Mouse (Mus musculus): Measurements from ENCODE around the gene Cdc42se1. TPM values are rescaled to one million over a fixed set of nuclear protein-coding genes. Genes with fewer than 3 reads are reported as not detected.

Cdc42se1 gene
- polyA plus RNA-seq, 1 experiment from 2014 or later, result 109 TPM

DNA sequence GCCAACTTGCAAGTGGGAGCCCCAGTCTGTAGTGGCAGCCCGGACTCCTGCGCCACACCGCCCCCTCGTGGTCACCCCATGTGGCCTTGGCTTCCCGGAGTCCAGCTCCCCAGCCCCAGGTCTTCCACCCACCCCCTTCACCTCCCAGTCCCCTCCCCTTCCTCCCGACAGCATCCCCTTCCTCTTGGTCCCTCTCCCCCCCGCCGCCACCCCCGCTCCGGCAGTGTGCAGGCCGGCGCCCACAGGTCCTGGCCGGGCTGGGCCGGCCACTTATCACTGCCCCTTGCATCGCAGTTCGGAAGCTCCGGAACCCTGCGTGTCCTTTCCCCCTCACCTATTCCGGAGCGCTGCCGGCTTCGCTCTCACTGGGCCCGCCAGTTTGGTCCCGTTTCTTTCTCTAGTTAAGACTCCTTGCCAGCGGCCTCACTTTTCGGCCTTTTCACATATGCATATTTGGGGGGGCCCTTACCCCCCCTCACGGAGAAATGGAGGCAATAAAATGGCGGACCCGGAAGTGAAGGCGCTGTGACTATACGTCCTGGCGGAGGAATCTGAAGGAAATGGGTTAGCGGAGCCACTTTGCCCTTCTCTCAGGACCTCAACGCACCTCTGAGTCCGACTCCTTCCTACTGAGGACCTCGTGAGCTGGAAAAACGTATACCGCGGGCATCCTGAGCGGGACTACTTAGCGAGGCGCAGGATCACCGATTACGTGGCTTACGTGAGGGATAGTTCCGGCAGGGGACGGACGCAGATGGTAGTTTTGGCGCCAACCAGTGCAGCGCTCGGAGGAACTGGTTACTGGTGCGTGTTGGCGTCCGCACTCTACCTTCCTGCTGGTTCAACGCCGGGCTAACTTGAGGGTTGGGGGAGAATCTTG lies 11.0 kb upstream of the Cdc42se1 start, which contains the start of gene Gabpb2:
Gene Gabpb2, minus strand, starts transcription at position 662 of the 880 bp plus-strand sequence.
- H3K4me2 ChIP-seq (replicated peaks; ENCODE audit: low read depth, low read length), result peak within 1 kb of the TSS; percentile 48
- H3K9ac ChIP-seq (ENCODE audit: low read depth, low read length), result peak within 1 kb of the TSS; percentile 96
- H3K36me3 ChIP-seq (ENCODE audit: control insufficient read depth, insufficient read depth, low read length), result peaks cover 32% of the 10 kb centered on the region
- H3K27me3 ChIP-seq (ENCODE audit: control insufficient read depth, insufficient read depth, low read length), result no peaks in the 10 kb centered on the region
- H3K4me3 ChIP-seq (ENCODE audit: low read length), result peak within 1 kb of the TSS; percentile 85
- H3K27ac ChIP-seq (ENCODE audit: low read depth, low read length), result peak within 1 kb of the TSS; percentile 100
- ATAC-seq (ENCODE audit: low FRiP score, low TSS enrichment), result peak; percentile 94
- H3K4me1 ChIP-seq (ENCODE audit: control insufficient read depth, insufficient read depth, low read length), result peaks cover 5% of the 10 kb centered on the region; the same call in 1 of the 2 replicates
- under 1% methylated on average over 56 of the region's 56 CpGs for WGBS
- H3K9me3 ChIP-seq (ENCODE audit: control insufficient read depth, low read length), result no peaks in the 10 kb centered on the region

DNA sequence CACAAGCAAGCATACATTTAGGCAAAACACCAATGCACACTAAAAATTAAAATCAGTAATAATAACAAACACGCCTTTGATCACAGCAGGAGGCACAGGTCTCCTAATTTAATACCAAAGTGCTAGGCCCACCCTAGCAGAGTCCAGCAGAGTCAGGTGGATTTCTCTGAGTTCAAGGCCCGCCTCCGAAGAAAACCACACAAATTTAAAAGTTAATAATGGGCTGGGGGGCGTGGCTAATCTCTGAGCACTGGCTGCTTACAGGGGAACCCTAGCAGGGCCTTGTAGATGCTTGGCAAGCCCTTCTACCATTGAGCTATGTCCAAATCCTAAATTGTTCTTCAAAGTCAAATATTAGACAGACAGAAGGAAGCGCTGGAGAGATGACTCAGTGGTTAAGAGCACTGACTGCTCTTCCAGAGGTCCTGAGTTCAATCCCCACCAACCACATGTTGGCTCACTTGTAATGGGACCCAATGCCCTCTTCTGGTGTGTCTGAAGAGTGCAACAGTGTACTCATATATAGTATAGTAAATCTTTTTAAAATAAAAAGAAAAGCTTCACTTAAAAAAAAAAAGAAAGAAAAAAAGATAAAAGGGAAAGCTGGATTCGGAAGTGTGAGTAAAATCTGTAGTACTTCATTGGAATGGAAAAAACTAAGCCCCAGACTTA lies 9.9 kb upstream of the Cdc42se1 start:
- WGBS, result 82% methylated on average over 6 of the region's 6 CpGs
- Histone ChIP-seq H3K27ac (ENCODE audit: low read depth, low read length) (peak overlapping the region; percentile 100), H3K36me3 (ENCODE audit: control insufficient read depth, insufficient read depth, low read length) (peaks cover 41% of the 10 kb centered on the region), H3K4me2 (replicated peaks; ENCODE audit: low read depth, low read length) (peak overlapping the region; percentile 48), H3K4me3 (ENCODE audit: low read length) (peak overlapping the region; percentile 85), H3K27me3 (ENCODE audit: control insufficient read depth, insufficient read depth, low read length) (no peaks in the 10 kb centered on the region), H3K4me1 (ENCODE audit: control insufficient read depth, insufficient read depth, low read length) (peaks cover 5% of the 10 kb centered on the region; the same call in 1 of the 2 replicates), H3K9ac (ENCODE audit: low read depth, low read length) (peak overlapping the region; percentile 96; the same call in 1 of the 2 replicates), H3K9me3 (ENCODE audit: control insufficient read depth, low read length) (no peaks in the 10 kb centered on the region)
- no peak for ATAC-seq (ENCODE audit: low FRiP score, low TSS enrichment)

GRCm38 (mm10) chr3:95223041-95223440 lies 5.5 kb upstream of the Cdc42se1 start:
- Histone ChIP-seq H3K9ac (ENCODE audit: low read depth, low read length) (no peak overlapping the region), H3K4me2 (replicated peaks; ENCODE audit: low read depth, low read length) (no peak overlapping the region), H3K27me3 (ENCODE audit: control insufficient read depth, insufficient read depth, low read length) (no peaks in the 10 kb centered on the region), H3K4me3 (ENCODE audit: low read length) (no peak overlapping the region), H3K9me3 (ENCODE audit: control insufficient read depth, low read length) (no peaks in the 10 kb centered on the region), H3K36me3 (ENCODE audit: control insufficient read depth, insufficient read depth, low read length) (peaks cover 46% of the 10 kb centered on the region), H3K4me1 (ENCODE audit: control insufficient read depth, insufficient read depth, low read length) (peaks cover 14% of the 10 kb centered on the region; the same call in 1 of the 2 replicates), H3K27ac (ENCODE audit: low read depth, low read length) (no peak overlapping the region)
- ATAC-seq (ENCODE audit: low FRiP score, low TSS enrichment), result no peak
- 96% methylated on average over 2 of the region's 2 CpGs for WGBS

GRCm38 (mm10) chr3:95224295-95224694 lies 4.2 kb upstream of the Cdc42se1 start:
- no peak overlapping the region for H3K27ac ChIP-seq (ENCODE audit: low read depth, low read length)
- H3K9ac ChIP-seq (ENCODE audit: low read depth, low read length), result no peak overlapping the region
- H3K4me2 ChIP-seq (replicated peaks; ENCODE audit: low read depth, low read length), result no peak overlapping the region
- no peak overlapping the region for H3K4me3 ChIP-seq (ENCODE audit: low read length)
- H3K4me1 ChIP-seq (ENCODE audit: control insufficient read depth, insufficient read depth, low read length), result peaks cover 14% of the 10 kb centered on the region; the same call in 1 of the 2 replicates
- 44% methylated on average over 6 of the region's 6 CpGs for WGBS
- ATAC-seq (ENCODE audit: low FRiP score, low TSS enrichment), result no peak
- no peaks in the 10 kb centered on the region for H3K27me3 ChIP-seq (ENCODE audit: control insufficient read depth, insufficient read depth, low read length)
- H3K9me3 ChIP-seq (ENCODE audit: control insufficient read depth, low read length), result no peaks in the 10 kb centered on the region
- H3K36me3 ChIP-seq (ENCODE audit: control insufficient read depth, insufficient read depth, low read length), result peaks cover 40% of the 10 kb centered on the region

GRCm38 (mm10) chr3:95227214-95227613 lies 1.3 kb upstream of the Cdc42se1 start:
- Histone ChIP-seq H3K9me3 (ENCODE audit: control insufficient read depth, low read length) (no peaks in the 10 kb centered on the region), H3K9ac (ENCODE audit: low read depth, low read length) (peak overlapping the region; percentile 93), H3K36me3 (ENCODE audit: control insufficient read depth, insufficient read depth, low read length) (peaks cover 33% of the 10 kb centered on the region), H3K27ac (ENCODE audit: low read depth, low read length) (peak overlapping the region; percentile 91; the same call in 1 of the 2 replicates), H3K4me2 (replicated peaks; ENCODE audit: low read depth, low read length) (peak overlapping the region; percentile 90), H3K27me3 (ENCODE audit: control insufficient read depth, insufficient read depth, low read length) (no peaks in the 10 kb centered on the region), H3K4me3 (ENCODE audit: low read length) (peak overlapping the region; percentile 79), H3K4me1 (ENCODE audit: control insufficient read depth, insufficient read depth, low read length) (peaks cover 32% of the 10 kb centered on the region)
- WGBS, result 4% methylated on average over 1 of the region's 1 CpGs
- ATAC-seq (ENCODE audit: low FRiP score, low TSS enrichment), result no peak

DNA sequence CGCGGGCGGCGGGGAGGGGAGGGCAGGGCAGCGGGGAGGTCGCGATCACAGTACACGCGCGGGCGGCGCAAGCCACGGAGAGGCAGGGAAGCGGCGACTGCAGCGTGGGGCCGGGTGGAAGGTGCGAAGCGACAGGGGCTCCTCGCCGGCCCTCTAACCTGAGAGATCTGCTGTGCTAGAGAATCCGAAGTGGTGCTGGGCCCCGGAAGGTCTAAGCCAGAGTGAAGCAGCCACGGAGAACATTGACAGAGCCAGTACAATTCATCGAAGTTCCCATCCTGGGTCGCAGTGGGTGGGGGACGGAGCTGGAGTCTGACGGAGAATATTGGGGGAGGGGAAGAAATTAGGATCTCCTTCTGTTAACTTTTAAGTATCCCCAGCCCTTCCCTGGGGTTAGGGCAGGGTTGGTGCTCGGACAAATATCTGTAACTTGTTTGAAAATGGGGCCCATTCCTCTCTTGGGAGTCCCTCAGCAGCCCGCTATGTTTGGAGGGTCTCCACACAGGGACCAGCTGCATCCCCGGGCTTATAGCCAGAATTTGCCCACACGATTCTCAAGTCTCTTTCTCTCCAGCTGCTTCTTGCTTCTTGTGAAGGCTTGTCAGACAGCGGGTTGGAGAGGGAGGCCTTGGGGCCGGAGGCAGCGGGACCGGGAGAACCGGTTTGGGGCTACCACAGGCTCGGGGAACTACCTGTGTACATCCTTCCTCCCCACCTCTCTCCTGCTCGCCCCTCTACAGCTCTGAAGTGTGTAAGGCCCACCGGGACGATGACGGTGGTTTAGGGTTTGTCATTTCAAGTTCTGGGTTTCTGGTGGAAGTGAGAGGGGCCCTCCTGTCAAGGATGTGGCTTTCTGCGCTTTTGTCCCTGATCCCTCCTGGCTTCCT lies 605 bp downstream of the Cdc42se1 start:
- H3K27ac ChIP-seq (ENCODE audit: low read depth, low read length), result peak overlapping the region; percentile 91
- H3K4me2 ChIP-seq (replicated peaks; ENCODE audit: low read depth, low read length), result peak overlapping the region; percentile 90
- WGBS, result under 1% methylated on average over 37 of the region's 43 CpGs
- H3K27me3 ChIP-seq (ENCODE audit: control insufficient read depth, insufficient read depth, low read length), result no peaks in the 10 kb centered on the region
- peaks cover 30% of the 10 kb centered on the region for H3K4me1 ChIP-seq (ENCODE audit: control insufficient read depth, insufficient read depth, low read length)
- peak overlapping the region; percentile 79 for H3K4me3 ChIP-seq (ENCODE audit: low read length)
- ATAC-seq (ENCODE audit: low FRiP score, low TSS enrichment), result peak; percentile 18
- H3K36me3 ChIP-seq (ENCODE audit: control insufficient read depth, insufficient read depth, low read length), result peaks cover 39% of the 10 kb centered on the region
- H3K9me3 ChIP-seq (ENCODE audit: control insufficient read depth, low read length), result no peaks in the 10 kb centered on the region
- H3K9ac ChIP-seq (ENCODE audit: low read depth, low read length), result peak overlapping the region; percentile 93

DNA sequence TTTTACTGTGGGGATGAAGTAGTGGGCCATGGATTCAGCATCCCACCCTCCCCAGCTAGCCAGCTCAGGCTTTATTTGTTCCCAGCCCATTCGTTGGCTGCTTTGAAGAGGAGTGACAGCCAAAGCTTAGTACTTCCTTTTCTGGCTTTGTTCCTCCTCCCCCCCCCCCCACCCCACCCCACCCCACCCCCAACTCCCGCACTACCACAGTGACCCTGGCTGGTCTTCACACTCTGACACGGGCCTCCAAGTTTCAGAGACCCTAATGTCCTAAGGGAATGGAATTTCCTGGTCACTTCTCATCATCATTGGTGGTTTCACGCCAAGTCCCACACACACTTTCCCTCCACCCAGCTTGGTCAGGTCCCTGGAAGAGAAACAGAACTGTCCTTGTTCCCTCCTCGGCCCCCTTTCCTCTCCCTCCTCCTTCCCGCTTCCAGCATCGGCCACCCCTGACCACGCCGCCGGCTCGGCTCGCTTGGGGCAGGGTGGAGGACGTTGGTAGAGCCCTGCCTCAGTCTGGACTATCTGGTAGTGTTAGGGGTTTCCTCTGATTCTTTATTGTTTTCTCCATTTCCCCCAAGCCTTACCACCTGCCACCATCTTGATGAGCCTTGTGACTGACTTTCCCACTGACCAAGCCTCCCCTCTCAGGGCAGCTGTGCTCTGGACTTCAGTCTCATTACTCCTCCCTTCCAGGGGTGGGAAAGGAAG lies 1.4 kb downstream of the Cdc42se1 start:
- 2% methylated on average over 12 of the region's 13 CpGs for WGBS
- H3K4me1 ChIP-seq (ENCODE audit: control insufficient read depth, insufficient read depth, low read length), result peaks cover 32% of the 10 kb centered on the region

More for the DNA sequence above, 1.4 kb downstream of the Cdc42se1 start:
- peak overlapping the region; percentile 91 for H3K27ac ChIP-seq (ENCODE audit: low read depth, low read length)
- H3K9me3 ChIP-seq (ENCODE audit: control insufficient read depth, low read length), result no peaks in the 10 kb centered on the region
- H3K36me3 ChIP-seq (ENCODE audit: control insufficient read depth, insufficient read depth, low read length), result peaks cover 43% of the 10 kb centered on the region
- H3K4me3 ChIP-seq (ENCODE audit: low read length), result peak overlapping the region; percentile 79
- peak overlapping the region; percentile 93 for H3K9ac ChIP-seq (ENCODE audit: low read depth, low read length)
- no peaks in the 10 kb centered on the region for H3K27me3 ChIP-seq (ENCODE audit: control insufficient read depth, insufficient read depth, low read length)
- no peak; the same call in 1 of the 2 replicates for ATAC-seq (ENCODE audit: low FRiP score, low TSS enrichment)
- H3K4me2 ChIP-seq (replicated peaks; ENCODE audit: low read depth, low read length), result peak overlapping the region; percentile 90

Measured in kidney, embryonic 14.5 days (tissue).